Mouse (Mus musculus) ovary, adult 18-20 months (tissue): ENCODE measurements around the gene Gm19345.

Experiments used
- DNase-seq: peaks from one replicate; pipeline ENCODE4 v3.0.0; 2022; ENCODE audit warnings: low spot score, mixed read lengths

Gm19345 gene

GRCm38 (mm10) chr7:19829694-19830093 lies 22.1 kb upstream of the Gm19345 start:
- DNase-seq, result no peak

DNA sequence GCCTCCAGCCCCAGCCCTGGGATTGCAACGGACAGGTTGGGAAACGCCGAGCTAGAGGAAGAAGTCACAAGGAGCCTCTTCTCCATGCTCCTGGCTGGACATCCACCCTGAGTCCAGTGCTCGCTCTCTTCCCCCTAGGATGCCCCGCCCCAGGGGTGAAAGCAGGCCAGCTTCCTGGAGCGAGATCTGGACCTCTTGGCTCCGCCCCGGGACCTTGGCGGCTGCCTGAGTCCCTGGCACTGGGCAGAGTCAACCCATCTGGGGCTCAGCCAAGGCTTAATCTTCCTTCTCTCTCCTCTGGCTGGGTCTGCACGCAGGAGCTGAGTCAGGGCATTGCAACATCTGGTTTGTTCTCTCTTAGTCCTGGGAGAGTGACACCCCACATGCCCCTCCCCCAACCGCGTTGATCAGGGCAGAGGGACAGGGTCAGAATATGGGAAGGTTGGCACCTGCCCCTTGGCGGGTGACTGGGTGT lies 21.1 kb upstream of the Gm19345 start:
- DNase-seq, result peak; percentile 97

DNA sequence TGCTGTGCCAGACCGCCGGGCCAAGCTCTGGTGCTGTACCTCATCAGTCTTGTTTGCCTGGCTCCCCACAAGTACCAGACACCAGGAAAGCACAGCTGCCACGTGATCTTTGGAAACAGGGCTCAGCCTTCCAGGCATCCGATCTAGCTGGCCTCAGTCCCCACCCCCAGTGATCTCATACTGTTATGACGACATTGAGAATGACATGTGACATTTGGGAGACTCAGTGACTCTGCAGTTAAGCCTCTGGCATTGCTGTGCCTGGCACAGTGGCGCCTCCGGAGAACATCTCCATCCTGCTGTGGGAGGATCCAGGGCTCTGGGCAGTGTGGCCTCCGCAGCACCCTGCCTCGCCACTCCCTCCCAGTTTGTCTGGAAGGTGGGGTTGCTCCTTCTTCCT lies 20.0 kb upstream of the Gm19345 start:
- no peak for DNase-seq

DNA sequence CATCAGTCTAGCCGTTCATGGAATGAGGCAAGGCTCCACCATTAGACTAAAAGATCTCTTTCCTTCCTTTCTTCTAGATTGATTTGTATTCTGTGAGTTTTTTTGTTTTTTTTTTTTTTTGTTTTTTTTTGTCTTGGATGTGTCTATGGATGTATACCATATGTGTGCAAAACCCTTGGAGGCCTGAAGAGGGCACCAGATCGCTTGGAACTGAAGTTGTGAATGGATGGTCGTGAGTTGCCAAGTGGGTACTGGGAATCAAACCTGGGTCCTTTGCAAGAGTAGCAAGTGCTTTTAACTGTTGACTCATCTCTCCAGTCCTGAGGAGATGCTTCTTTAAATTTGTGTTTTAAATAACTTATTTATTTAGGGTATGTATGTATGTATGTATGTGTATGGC lies 17.7 kb upstream of the Gm19345 start:
- no peak for DNase-seq

DNA sequence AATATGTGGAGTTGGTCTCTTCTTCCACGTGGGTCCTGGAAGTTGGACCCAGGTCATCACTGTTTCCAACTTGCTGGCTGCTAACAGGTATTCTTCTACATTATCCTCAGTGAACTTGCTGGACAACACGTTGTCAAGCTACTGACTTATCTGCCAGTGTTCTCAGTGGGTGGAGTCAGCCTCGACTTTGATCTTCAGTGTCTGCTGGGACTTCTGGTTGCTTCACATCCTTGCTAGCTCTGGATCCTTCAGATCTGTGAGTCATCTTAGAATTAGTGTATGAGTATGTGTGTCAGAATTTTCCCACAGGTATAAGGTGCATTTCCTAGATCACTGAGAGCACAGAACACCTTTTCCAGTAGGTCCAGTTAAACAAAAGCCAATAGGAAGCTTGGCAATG lies 15.0 kb upstream of the Gm19345 start:
- DNase-seq, result no peak

DNA sequence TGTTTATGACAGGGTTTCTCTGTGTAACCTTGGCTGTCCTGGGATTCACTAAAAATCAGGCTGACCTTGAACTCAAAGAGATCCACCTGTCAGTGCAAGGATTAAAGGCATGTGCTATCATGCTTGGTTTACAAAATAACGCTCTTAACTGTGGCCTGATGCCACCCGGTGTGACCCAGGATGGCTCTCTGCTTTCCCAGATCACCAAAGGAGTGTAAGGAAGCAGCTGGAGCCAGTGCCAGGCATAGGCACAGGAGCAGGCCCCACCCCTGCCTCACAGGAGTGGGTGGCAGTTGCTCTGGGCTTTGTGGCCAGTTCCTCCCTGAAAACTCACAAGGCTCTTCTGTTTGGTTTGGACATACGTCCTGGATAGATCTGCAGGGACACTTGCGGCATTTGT lies 11.4 kb upstream of the Gm19345 start:
- DNase-seq, result no peak

DNA sequence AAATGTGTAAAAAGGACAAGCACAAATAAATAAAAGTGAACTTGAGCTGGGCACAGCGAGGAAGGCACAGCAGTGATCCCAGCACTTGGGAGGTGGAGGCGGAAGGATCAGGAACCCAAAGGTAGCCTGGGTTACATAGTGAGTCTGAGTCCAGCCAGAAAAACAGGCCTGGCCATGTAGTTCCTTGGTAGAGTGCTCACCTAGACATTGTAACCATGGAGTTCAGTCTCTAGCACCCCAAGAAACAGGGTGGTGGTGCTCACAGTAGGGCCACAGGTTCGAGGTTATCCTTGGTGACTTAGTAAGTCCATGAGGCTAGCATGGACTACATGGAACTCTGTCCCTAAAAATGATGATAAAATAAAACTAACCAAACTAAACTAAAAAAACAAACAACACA lies 10.9 kb upstream of the Gm19345 start:
- no peak for DNase-seq

DNA sequence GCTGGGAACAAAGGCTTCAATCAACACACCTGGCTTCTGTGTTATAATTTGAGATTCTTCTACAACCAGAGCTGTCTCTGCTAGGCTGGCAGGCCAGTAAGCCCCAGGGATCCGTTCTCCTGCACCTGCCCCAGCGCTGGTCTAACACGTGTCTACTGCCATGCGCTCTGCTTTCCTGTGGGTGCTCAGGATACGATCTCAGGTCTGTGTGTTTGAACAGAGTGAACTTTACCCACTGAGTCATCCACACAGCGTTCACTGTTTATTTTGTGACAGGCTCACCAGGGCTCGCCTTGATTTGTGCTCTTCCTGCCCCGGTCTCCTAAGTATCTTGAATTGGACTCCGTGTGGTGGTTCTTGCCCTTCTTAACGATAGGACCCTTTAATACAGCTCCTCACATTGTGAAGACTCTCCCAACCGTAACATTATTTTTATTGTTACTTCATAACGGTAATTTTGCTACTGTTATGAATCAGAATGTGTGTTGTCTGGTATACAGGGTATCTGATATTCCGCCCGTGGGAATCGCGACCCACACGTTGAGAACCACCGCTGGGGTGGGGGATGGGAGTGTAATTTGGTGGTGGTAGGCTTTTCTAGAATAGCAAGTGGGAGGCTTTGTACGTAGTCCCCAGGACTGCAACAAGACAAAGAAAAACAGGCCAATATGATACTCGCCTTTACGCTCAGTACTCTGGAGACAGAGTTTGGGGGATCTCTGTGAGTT lies 10.0 kb upstream of the Gm19345 start:
- no peak for DNase-seq

GRCm38 (mm10) chr7:19842885-19843504 lies 8.8 kb upstream of the Gm19345 start:
- DNase-seq, result no peak

DNA sequence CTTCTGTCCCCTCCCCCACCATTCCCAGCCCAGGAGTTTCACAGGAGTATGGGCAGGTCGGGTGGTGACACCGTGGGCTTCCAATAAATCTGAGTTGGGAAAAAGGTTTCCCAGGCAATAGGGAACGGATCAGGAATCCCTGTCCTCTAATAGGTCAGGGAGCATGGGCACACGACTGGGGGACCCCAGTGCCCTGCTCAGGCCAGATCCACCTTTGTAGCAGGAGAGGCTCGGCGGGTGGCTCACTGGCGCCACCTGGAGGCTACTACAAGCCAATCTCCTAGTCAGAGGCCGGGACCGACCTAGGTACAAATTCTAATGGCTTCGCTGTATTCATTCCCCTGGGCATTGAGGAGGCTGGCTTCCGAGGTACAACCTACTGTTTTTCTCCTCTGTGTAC lies 8.2 kb upstream of the Gm19345 start:
- DNase-seq, result no peak

- DNase-seq, result no peak
Measured at GRCm38 (mm10) chr7:19844521-19845171, 7.2 kb upstream of the Gm19345 start.

GRCm38 (mm10) chr7:19853526-19853925 lies 1.7 kb downstream of the Gm19345 start:
- no peak for DNase-seq

GRCm38 (mm10) chr7:19855663-19856062 lies 3.9 kb downstream of the Gm19345 start:
- no peak for DNase-seq

DNA sequence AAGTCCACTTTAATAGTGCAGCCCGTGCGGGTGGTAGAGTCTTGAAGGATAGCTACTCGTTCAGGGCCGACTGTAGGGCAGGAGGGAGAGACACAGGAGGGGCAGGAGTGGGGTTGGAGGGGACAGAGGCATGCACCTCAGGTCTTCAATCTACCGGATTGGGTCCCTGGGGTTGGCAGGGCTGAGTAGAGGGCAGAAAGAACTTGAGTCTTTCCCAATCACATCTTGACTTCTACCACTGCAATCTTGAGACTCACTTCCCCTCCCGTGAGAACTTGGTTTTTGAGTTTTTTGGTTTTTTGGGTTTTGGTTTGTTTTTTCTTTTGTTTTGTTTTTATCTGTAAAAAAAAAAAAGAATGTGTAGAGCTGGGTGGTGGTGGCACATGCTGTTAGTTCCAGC lies 4.5 kb downstream of the Gm19345 start:
- no peak for DNase-seq

DNA sequence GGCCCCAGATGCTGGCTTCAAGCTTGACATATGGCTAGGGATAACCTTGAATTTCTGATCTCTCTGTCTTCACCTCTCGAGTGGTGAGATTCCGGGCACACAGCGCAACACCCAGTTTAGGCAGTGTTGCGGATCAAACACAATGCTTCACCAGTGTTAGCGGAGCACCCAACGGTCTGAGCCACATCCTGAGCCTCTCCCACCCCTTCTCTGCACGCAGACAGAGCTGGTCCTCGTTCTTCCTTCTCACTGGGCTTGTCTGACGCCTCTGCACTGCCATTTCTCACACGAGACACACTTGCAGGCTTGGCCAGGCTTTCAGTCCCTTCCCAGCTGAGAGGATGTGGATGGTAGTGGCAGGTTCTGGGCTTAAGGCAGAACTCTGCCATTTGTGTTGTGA lies 7.9 kb downstream of the Gm19345 start:
- no peak for DNase-seq

DNA sequence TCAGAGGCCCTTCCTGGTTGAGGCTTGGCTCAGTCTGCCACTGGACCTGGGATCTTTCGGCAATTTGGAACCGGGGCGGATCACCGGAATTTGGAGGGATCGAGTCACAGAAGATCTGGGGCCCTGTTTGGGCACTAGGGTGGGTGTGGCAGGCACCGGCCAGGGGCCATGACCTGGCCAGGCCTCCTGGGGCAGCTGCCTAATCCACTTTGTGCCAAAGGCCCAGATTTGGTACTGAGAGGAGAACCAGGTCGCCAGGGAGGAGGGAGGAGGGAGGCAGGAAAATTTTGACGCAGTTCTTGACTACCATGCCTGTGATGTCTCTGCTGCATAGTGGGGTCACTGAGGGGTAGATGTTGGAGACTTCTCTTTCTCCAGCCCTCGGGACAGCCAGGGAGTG lies 9.4 kb downstream of the Gm19345 start, which contains the start of gene Ceacam16:
Ceacam16 (minus strand) TSS at position 101 of the 400 bp plus-strand sequence.
- DNase-seq, result no peak

DNA sequence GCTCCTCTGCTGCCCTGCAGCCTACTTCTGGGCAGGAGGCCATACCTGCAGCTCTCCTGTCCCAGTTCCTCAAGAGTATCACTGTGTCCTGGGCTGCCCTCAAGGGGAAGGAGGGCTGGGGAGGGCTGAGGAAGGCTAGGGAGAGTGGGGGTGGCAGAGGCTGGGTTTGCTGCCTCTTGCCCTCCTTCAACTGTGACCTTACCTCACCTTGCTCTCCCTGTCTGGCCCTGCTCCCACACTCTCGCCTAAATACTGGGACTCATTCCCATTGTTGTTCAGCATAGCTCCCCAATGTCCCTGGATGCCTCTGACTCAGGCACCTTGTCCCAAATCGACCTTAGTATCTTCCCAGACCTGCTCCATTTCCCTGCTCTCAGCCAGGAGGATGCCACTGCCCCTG lies 12.4 kb downstream of the Gm19345 start:
- DNase-seq, result no peak

- DNase-seq, result no peak
Measured at GRCm38 (mm10) chr7:19865246-19866036, 13.6 kb downstream of the Gm19345 start.

- no peak for DNase-seq
Measured at GRCm38 (mm10) chr7:19866490-19866889, 14.7 kb downstream of the Gm19345 start.

DNA sequence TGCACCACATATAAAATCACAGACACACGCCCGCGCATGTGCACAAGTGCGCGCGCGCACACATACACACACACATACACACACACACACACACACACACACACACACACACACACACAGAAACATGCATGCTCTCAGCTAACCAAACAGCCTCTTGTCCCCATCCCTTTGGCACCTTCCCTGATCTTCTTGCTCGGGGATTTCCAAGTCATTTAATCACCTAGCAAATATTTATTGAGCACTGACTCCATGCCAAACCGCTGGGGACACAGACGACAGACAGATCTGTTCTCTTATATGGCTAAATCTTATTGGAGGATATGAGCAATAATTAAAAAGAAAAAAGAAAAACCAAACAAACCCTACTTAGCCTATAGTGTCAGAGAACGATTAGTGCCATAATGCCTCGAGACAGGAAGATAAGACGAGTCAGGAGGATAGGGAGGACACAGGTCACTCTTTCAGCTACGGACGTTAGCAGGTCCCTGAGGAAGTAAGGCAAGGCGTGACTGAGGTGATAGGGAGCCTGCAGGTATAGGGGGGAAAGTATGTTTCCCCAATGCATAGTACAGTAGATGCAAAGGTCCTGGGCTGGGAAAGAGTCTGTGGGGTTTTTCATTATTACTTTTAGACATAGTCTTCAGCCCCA lies 16.1 kb downstream of the Gm19345 start:
- no peak for DNase-seq

- DNase-seq, result no peak
Measured at GRCm38 (mm10) chr7:19871137-19871621, 19.4 kb downstream of the Gm19345 start.
